Mouse (Mus musculus) midbrain, postnatal 0 days (tissue): ENCODE measurements around the gene Tlcd1. TPM values are rescaled to one million over a fixed set of nuclear protein-coding genes. Genes with fewer than 3 reads are reported as not detected.

Source experiments
- ATAC-seq: fragments of 200-750 bp; cut with Nextera tagmentation; 2 replicates; pipeline ENCODE4 v1.8.0; 2017; ENCODE audit warnings: moderate number of reproducible peaks, mild to moderate bottlenecking, moderate TSS enrichment, moderate library complexity; ENCODE audit not compliant: low FRiP score
- DNase-seq: peaks from one replicate; pipeline ENCODE4 v3.0.0-alpha.2; 2015; ENCODE audit warnings: low spot score
- H3K27ac ChIP-seq: fragments of 300-500 bp; sonication (generic); 2 replicates; pipeline ENCODE4 v1.5.1; 2014; ENCODE audit warnings: low read depth, mild to moderate bottlenecking, low read length, mixed read lengths
- H3K27me3 ChIP-seq: fragments of 300-500 bp; sonication (generic); 2 replicates; pipeline ENCODE4 v1.6.1; 2014; ENCODE audit warnings: low read length, control low read depth, mixed read lengths; ENCODE audit not compliant: insufficient read depth
- H3K36me3 ChIP-seq: fragments of 300-500 bp; sonication (generic); 2 replicates; pipeline ENCODE4 v1.6.1; 2014; ENCODE audit warnings: low read length, control low read depth, mixed read lengths; ENCODE audit not compliant: insufficient read depth
- H3K4me1 ChIP-seq: fragments of 300-500 bp; sonication (generic); 2 replicates; pipeline ENCODE4 v1.6.1; 2014; ENCODE audit warnings: mild to moderate bottlenecking, control low read depth, antibody characterized with exemption, low read length, mixed read lengths; ENCODE audit not compliant: insufficient read depth
- H3K4me2 ChIP-seq: fragments of 300-500 bp; sonication (generic); 2 replicates; pipeline ENCODE4 v1.6.1; 2014; ENCODE audit warnings: low read depth, mild to moderate bottlenecking, low read length, mixed read lengths; ENCODE audit not compliant: poor library complexity, severe bottlenecking
- H3K4me3 ChIP-seq: fragments of 300-500 bp; sonication (generic); 2 replicates; pipeline ENCODE4 v1.5.1; 2014; ENCODE audit warnings: low read depth, mild to moderate bottlenecking, low read length, moderate library complexity
- H3K9ac ChIP-seq: fragments of 300-500 bp; sonication (generic); replicated peaks from 2 replicates; pipeline ENCODE4 v1.6.1; 2014; ENCODE audit warnings: mild to moderate bottlenecking, low read length, moderate library complexity, mixed read lengths; ENCODE audit not compliant: poor library complexity, severe bottlenecking
- H3K9me3 ChIP-seq: fragments of 300-500 bp; sonication (generic); 2 replicates; pipeline ENCODE4 v1.6.1; 2016; ENCODE audit warnings: low read length, control low read depth
- CTCF ChIP-seq: IDR thresholded peaks from 2 replicates; pipeline ENCODE4 v1.5.1; 2016; ENCODE audit warnings: antibody characterized with exemption, mild to moderate bottlenecking
- WGBS: fragments of 180-500 bp; shearing (Covaris S2); extraction: QIAGEN DNeasy Blood & Tissue Kit; methylation state at CpG from one replicate; pipeline ENCODE4 v1.1.7; 2014; 5-methylcytosine and 5-hydroxymethylcytosine counted together
- polyA plus RNA-seq: library from polyadenylated mRNA; unstranded; fragments of >200 nt; fragmentation: Nextera tagmentation; extraction: Ambion mirVana; gene quantifications from 2 replicates; pipeline ENCODE4 v1.2.1, GENCODE M21; 2015
- total RNA-seq: library from RNA; depleted of rRNA; stranded (reverse); fragments of >200 nt; gene quantifications from 2 replicates; pipeline ENCODE4 v1.2.3, GENCODE M21; 2014

The Tlcd1 gene
- total and polyA plus RNA-seq, 2 experiments from 2014 or later: 18.1 to 24.0 TPM

GRCm38 (mm10) chr11:78168541-78169468 lies 7.7 kb upstream of the Tlcd1 start:
- ATAC-seq: no peak
- peaks cover 7% of the 10 kb centered on the region; the same call in 1 of the 2 replicates for H3K4me1 ChIP-seq
- WGBS: 62% methylated on average over 19 of the region's 19 CpGs
- H3K4me2 ChIP-seq: no peak overlapping the region
- H3K9me3 ChIP-seq: no peaks in the 10 kb centered on the region
- no peaks in the 10 kb centered on the region for H3K27me3 ChIP-seq
- no peak for DNase-seq
- H3K9ac ChIP-seq: no peak overlapping the region
- no peak for TF ChIP-seq CTCF
- no peaks in the 10 kb centered on the region for H3K36me3 ChIP-seq
- H3K4me3 ChIP-seq: no peak overlapping the region
- no peak overlapping the region for H3K27ac ChIP-seq

DNA sequence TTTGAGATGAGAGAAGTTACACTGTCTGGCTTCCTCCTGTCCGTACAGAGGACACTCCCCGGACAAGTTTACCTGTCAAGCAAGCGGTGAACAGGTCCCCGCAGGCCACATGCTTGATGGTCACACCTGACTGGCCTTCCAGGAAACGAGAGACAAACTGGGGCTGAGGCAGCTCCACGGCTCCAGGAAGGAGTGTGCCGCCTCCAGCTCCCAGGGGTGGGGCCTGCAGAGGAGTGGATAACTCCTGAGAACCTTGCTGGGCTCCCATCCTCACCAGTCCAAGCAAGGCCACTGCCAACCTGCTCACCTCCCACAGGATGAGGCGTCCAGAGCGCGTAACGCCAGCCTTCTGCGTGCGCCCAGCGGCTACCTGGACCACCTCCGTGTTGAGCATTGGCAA lies 6.2 kb upstream of the Tlcd1 start:
- Histone ChIP-seq H3K4me3 (no peak overlapping the region), H3K4me2 (no peak overlapping the region), H3K27me3 (no peaks in the 10 kb centered on the region), H3K4me1 (peaks cover 7% of the 10 kb centered on the region; the same call in 1 of the 2 replicates), H3K36me3 (no peaks in the 10 kb centered on the region), H3K9ac (no peak overlapping the region), H3K27ac (no peak overlapping the region), H3K9me3 (no peaks in the 10 kb centered on the region)
- TF ChIP-seq CTCF: no peak
- WGBS: 93% methylated on average over 15 of the region's 15 CpGs
- DNase-seq: no peak
- no peak for ATAC-seq

- Histone ChIP-seq H3K9ac (no peak overlapping the region), H3K4me3 (no peak overlapping the region), H3K27ac (no peak overlapping the region), H3K36me3 (no peaks in the 10 kb centered on the region), H3K4me2 (no peak overlapping the region), H3K9me3 (no peaks in the 10 kb centered on the region), H3K4me1 (no peaks in the 10 kb centered on the region), H3K27me3 (no peaks in the 10 kb centered on the region)
- ATAC-seq: no peak
- TF ChIP-seq CTCF: peak; percentile 19; the same call in 1 of the 2 replicates
- DNase-seq: no peak
- 60% methylated on average over 4 of the region's 4 CpGs for WGBS
Observed at GRCm38 (mm10) chr11:78171328-78171727, 5.2 kb upstream of the Tlcd1 start.

DNA sequence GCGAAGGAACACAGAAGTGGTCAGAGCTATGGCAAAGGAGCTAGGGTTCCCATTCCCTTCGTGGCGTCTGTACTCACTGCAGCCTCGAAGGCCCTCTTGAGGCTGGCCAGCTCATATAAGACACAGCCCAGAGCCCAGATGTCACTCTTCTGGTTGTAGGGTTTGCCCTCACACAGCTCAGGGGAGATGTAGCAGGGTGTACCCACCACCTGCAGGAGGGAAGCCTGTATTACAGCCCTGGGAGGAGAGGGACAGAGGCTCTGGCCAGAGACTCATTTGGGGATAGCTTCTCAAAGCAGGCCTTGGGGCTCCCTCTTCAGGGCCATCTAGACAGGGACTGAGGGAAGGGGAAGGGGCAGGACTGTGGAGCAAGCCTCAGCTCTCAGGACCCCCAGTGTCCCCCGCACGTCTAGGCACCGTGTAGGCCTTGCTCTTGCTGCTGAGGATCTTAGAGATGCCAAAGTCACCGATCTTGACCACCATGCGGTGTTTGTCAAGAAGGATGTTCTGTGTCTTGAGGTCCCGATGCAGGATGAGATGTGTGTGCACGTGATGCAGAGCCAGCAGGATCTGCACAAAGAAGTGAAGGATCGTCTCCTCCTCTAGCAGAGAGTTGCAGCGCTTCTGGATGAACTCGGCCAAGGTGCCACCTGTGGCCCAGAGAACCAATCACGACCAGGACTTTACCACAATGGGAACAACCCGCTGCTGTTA lies 4.3 kb upstream of the Tlcd1 start:
- TF ChIP-seq CTCF: peak; percentile 57
- ATAC-seq (no peak), DNase-seq (peak; percentile 38)
- no peaks in the 10 kb centered on the region for H3K36me3 ChIP-seq
- 85% methylated on average over 16 of the region's 16 CpGs for WGBS
- no peak overlapping the region for H3K4me2 ChIP-seq
- no peak overlapping the region for H3K9ac ChIP-seq
- H3K9me3 ChIP-seq: no peaks in the 10 kb centered on the region
- H3K4me3 ChIP-seq: no peak overlapping the region
- no peak overlapping the region for H3K27ac ChIP-seq
- peaks cover 4% of the 10 kb centered on the region; the same call in 1 of the 2 replicates for H3K4me1 ChIP-seq
- no peaks in the 10 kb centered on the region for H3K27me3 ChIP-seq

- Histone ChIP-seq H3K4me2 (no peak overlapping the region), H3K27ac (no peak overlapping the region), H3K9me3 (no peaks in the 10 kb centered on the region), H3K36me3 (no peaks in the 10 kb centered on the region), H3K27me3 (no peaks in the 10 kb centered on the region), H3K4me3 (no peak overlapping the region), H3K4me1 (peaks cover 7% of the 10 kb centered on the region; the same call in 1 of the 2 replicates), H3K9ac (no peak overlapping the region)
- DNase-seq (no peak), ATAC-seq (no peak)
- TF ChIP-seq CTCF: no peak
- 88% methylated on average over 19 of the region's 19 CpGs for WGBS
Observed at GRCm38 (mm10) chr11:78172748-78173383, 3.6 kb upstream of the Tlcd1 start.
